Mouse (Mus musculus) adrenal gland, adult 18-20 months (tissue): ENCODE data around the gene Thsd4. TPM values are rescaled to one million over a fixed set of nuclear protein-coding genes. Genes with fewer than 3 reads are reported as not detected.

Experiments used
- DNase-seq, 2 experiments: peaks; one replicate each; pipeline ENCODE4 v3.0.0; 2021 to 2022; ENCODE audit warnings: low spot score in 2 of 2
- total RNA-seq, 2 experiments: library from RNA; stranded (reverse); gene quantifications; 1 replicate in 1 of 2; 2 replicates in 1 of 2; pipeline ENCODE4 v1.2.3; 2021

Gene Thsd4
- total RNA-seq, 2 experiments from 2014 or later = 3.2 to 3.6 TPM

GRCm38 (mm10) chr9:60382941-60383340 is 138.9 kb downstream of the Thsd4 start:
- DNase-seq = no peak

- DNase-seq = no peak
Measured at GRCm38 (mm10) chr9:60382526-60382925, 139.3 kb downstream of the Thsd4 start.

- no peak for DNase-seq
Measured at GRCm38 (mm10) chr9:60381010-60381409, 140.8 kb downstream of the Thsd4 start.

- no peak for DNase-seq
Measured at GRCm38 (mm10) chr9:60380550-60380949, 141.3 kb downstream of the Thsd4 start.

- DNase-seq = no peak
Measured at GRCm38 (mm10) chr9:60378235-60378634, 143.6 kb downstream of the Thsd4 start.

- DNase-seq = no peak
Measured at GRCm38 (mm10) chr9:60373161-60373737, 148.6 kb downstream of the Thsd4 start.

- DNase-seq = no peak
Measured at GRCm38 (mm10) chr9:60368516-60368915, 153.3 kb downstream of the Thsd4 start.

- DNase-seq = no peak
Measured at GRCm38 (mm10) chr9:60367617-60368305, 154.1 kb downstream of the Thsd4 start.

- no peak for DNase-seq
Measured at GRCm38 (mm10) chr9:60364166-60364781, 157.6 kb downstream of the Thsd4 start.

- no peak for DNase-seq
Measured at GRCm38 (mm10) chr9:60352351-60352750, 169.5 kb downstream of the Thsd4 start.

- DNase-seq = no peak
Measured at GRCm38 (mm10) chr9:60351153-60351552, 170.7 kb downstream of the Thsd4 start.

GRCm38 (mm10) chr9:60336147-60336546 is 185.7 kb downstream of the Thsd4 start:
- DNase-seq = no peak

- no peak for DNase-seq
Measured at GRCm38 (mm10) chr9:60335455-60335854, 186.4 kb downstream of the Thsd4 start.

- DNase-seq = no peak
Measured at GRCm38 (mm10) chr9:60329911-60330310, 191.9 kb downstream of the Thsd4 start.

- DNase-seq = peak in 1 of 2 experiments; percentile 36
Measured at GRCm38 (mm10) chr9:60324716-60325115, 197.1 kb downstream of the Thsd4 start.

- no peak for DNase-seq
Measured at GRCm38 (mm10) chr9:60323435-60323834, 198.4 kb downstream of the Thsd4 start.

GRCm38 (mm10) chr9:60317291-60317690 is 204.6 kb downstream of the Thsd4 start:
- no peak for DNase-seq

GRCm38 (mm10) chr9:60316510-60316909 is 205.3 kb downstream of the Thsd4 start:
- DNase-seq = no peak

- no peak for DNase-seq
Measured at GRCm38 (mm10) chr9:60315533-60315932, 206.3 kb downstream of the Thsd4 start.

GRCm38 (mm10) chr9:60313661-60314060 is 208.2 kb downstream of the Thsd4 start:
- DNase-seq = no peak

GRCm38 (mm10) chr9:60312670-60313069 is 209.2 kb downstream of the Thsd4 start:
- no peak for DNase-seq

- no peak for DNase-seq
Measured at GRCm38 (mm10) chr9:60311594-60312128, 210.2 kb downstream of the Thsd4 start.
